Mouse (Mus musculus): Measurements from ENCODE around the gene Fam83b.

- TF ChIP-seq CTCF (IDR thresholded peaks at IDR 0.05 in 2 of 3, conservative IDR thresholded peaks at IDR 0.05 in 1 of 3; ENCODE audit: control insufficient read depth in 1 of 3, insufficient read depth in 1 of 3, low read depth in 2 of 3, low read length in 3 of 3, poor library complexity in 1 of 3, severe bottlenecking in 1 of 3) = no peak
- no peak for TF ChIP-seq GABPA (IDR thresholded peaks at IDR 0.05; ENCODE audit: low read depth, low read length)
- no peak for TF ChIP-seq POLR2A (IDR thresholded peaks at IDR 0.05; ENCODE audit: control insufficient read depth in 1 of 2, insufficient read depth in 1 of 2, low read depth in 1 of 2, low read length in 2 of 2, poor library complexity in 1 of 2)
- TF ChIP-seq MAZ (IDR thresholded peaks at IDR 0.05; ENCODE audit: low read depth, low read length) = no peak
These were observed 111.2 kb downstream of the Fam83b start for GRCm38 (mm10) chr9:76455703-76456102.

Data from MEL (cell line).